Mouse (Mus musculus): ENCODE measurements around the gene Slc3a1. TPM values are rescaled to one million over a fixed set of nuclear protein-coding genes. Genes with fewer than 3 reads are reported as not detected.

Gene Slc3a1
- total RNA-seq, 2 experiments from 2014 or later = not detected

DNA sequence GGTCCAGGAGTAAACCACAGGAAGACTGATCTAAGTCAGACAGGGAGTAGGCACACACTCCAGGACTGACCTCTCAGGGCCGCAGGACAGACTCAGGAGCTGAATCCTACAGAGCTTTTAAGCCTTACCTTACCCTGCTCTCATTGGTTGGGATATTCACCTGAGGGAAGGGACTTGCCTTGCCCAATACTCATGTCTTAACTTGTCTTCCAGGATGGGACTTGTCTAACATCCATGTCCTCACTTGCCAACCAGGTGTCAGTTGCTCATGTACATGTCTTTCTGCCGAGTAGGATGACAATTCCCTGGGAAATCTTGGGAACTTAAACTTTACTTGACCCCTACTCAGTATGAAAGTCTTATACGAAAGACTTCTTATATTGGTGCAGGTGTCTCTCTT lies 72.1 kb downstream of the Slc3a1 start:
- no peak for DNase-seq
- Histone ChIP-seq H3K4me3 (no peak overlapping the region), H3K27ac (no peak overlapping the region)
- intact Hi-C loops (cut with DNase I) = no loop called here
- no peak for TF ChIP-seq CTCF (IDR thresholded peaks at IDR 0.05)

DNA sequence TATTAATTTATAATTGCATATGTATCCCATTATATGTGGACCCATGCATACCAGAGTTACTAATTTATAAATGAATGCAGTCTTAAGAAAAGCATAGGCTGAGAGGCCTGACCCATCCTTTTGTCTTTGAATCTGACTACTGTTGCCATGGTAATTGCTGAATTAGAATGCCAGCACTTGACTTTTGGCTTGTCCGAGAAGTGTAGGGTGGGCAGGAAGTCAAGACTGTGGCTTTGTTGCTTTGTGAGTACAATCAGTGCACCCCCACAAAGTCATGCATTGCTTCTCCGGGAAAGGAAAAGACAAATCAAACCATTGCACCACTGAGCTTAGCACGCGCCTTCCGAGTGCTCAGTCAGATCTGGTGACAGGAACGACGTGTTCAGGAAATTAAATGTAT lies 73.6 kb downstream of the Slc3a1 start:
- intact Hi-C loops (cut with DNase I) = no loop called here
- no peak for TF ChIP-seq CTCF (IDR thresholded peaks at IDR 0.05)
- DNase-seq = no peak
- H3K27ac ChIP-seq = no peak overlapping the region
- no peak overlapping the region for H3K4me3 ChIP-seq

DNA sequence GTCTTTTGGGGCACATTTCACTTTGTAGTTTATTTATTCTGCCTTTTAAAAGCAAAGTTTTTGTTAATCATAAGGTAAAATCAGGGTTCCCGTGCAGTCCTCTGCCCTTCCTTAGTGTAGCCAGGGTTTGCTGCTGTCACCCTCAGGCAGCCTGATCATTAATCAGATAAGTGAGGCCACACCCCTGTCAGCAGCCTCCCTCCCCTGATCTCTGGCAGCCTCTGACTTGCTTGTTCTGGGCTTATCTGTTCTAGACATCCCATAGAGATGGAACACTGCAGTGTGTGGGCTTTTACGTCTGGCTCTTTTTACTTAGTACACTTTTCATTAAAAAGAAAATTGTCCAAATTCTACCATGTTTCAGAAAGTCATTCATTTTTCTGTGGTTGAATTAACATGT lies 75.1 kb downstream of the Slc3a1 start:
- H3K4me3 ChIP-seq = no peak overlapping the region
- TF ChIP-seq CTCF (IDR thresholded peaks at IDR 0.05) = no peak
- no peak overlapping the region for H3K27ac ChIP-seq
- no peak for DNase-seq
- intact Hi-C loops (cut with DNase I) = no loop called here

DNA sequence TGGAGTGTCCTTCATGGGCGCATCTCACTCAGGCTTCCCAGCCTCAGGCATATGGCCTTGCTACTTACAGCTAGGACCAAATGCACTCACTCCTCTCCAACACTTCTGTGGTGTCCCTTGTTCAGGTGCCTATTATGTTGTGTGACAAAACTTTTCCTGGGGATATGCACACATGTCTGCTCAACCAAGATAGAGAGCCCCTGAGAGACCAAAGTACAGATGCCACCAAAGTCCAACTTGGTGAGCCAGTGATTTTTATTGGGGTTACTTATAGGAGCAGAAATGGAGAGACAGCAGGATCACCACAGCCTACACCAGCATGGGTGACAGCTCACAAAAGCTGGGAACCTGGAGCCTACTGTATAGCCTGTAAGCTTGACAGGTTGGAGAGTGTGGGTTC lies 82.5 kb downstream of the Slc3a1 start:
- Histone ChIP-seq H3K27ac (no peak overlapping the region), H3K4me3 (no peak overlapping the region)
- no peak for TF ChIP-seq CTCF (IDR thresholded peaks at IDR 0.05)
- DNase-seq = no peak
- intact Hi-C loops (cut with DNase I) = no loop called here

DNA sequence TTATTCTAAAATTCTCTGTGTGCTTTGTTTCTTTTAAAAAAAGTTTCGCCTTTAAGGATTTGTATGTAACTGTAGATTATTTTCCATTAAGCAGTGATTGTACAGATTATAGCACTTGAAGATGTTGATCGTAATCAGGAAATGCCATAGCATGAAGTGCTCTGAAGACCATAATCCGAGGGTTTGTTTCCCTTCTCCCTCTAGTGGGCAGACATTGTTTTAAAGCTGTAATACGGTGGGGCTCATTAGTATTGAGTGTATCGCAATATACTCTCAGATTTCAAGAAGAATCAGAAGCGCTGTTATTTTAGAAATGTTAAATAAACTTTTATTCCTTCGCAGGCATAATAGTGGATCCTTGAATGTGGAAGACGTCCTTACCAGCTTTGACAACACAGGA lies 85.3 kb downstream of the Slc3a1 start:
- intact Hi-C loops (cut with DNase I) = no loop called here
- H3K4me3 ChIP-seq = no peak overlapping the region
- H3K27ac ChIP-seq = no peak overlapping the region
- TF ChIP-seq CTCF (IDR thresholded peaks at IDR 0.05) = peak; percentile 5; the same call in 1 of the 2 replicates
- no peak for DNase-seq

Other genes starting within 250 kb of the Slc3a1 start
- gene Lrpprc, start 237.6 kb upstream of the Slc3a1 start, total RNA-seq (2021) = 10 to 100 TPM; 61.7 to 84.8 TPM
- gene Ppm1b, start 71.6 kb upstream of the Slc3a1 start, total RNA-seq (2021) = 100 to 1,000 TPM; 165 to 223 TPM
- 10 to 100 TPM; 20.4 to 29.6 TPM for gene Prepl, start 61.9 kb downstream of the Slc3a1 start, total RNA-seq (2021)
- under 1 TPM; 0.84 TPM for gene Camkmt, start 62.2 kb downstream of the Slc3a1 start, total RNA-seq (2021)